Mouse (Mus musculus) small intestine, adult 2 months (tissue): ENCODE measurements around the gene Samd10.

Experiments
- CTCF ChIP-seq: fragments of 200-500 bp; IDR thresholded peaks from 2 replicates; pipeline ENCODE4 v1.5.1; 2012; ENCODE audit warnings: low read depth, mild to moderate bottlenecking, control low read depth, inconsistent platforms, low read length, moderate library complexity, mixed read lengths; ENCODE audit not compliant: insufficient replicate concordance, insufficient read length; ENCODE audit errors: extremely low read depth
- POLR2A ChIP-seq: fragments of 200-500 bp; IDR thresholded peaks from 2 replicates; pipeline ENCODE4 v1.6.1; 2012; ENCODE audit warnings: low read depth, mild to moderate bottlenecking, control low read depth, inconsistent platforms, low read length, moderate library complexity

DNA sequence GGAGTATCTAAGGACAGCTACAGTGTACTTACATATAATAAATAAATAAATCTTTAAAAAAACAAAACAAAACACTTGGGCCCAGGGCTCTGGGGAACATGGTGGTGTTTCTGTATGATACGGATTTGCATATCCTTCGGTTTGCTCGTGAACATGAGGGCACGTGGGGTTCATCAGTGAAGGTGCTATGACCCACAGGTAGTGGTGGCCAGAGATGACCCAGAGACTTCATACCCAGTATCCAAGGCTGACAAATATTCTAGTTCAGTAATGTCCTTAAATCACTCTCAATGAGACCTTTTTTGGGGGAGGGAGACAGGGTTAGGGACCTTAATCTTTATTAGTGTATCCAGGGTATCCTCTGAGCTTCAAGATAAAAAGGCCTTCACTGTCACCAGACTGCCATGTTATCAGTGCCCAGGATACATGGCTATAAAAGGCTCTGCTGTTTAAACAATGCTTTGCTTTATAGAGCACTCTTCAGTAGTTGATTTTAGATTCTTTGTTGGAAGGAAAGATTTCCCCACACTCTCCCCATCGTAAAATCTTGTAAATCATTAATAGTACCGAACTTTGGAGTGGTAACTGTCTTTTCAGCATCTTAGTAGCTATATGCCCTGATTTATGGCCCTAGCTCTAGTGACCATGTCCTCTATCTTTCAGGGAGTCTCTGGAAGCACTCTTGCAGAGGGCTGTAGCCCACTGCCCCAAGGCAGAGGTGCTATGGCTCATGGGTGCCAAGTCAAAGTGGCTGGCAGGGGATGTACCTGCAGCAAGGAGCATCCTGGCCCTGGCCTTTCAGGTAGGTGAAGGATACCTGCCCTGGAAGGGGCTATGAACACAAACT lies 47.8 kb upstream of the Samd10 start:
- no peak for TF ChIP-seq POLR2A
- TF ChIP-seq CTCF = no peak
